Mouse (Mus musculus) heart, embryonic 15.5 days (tissue): ENCODE measurements around the gene Timm23. TPM values are rescaled to one million over a fixed set of nuclear protein-coding genes. Genes with fewer than 3 reads are reported as not detected.
"Not testable (repeated sequence)": the region's sequence is repeated elsewhere in the genome, so short reads cannot be mapped to it uniquely, and the experiment has no call there.

Source experiments
- ATAC-seq: fragments of 200-750 bp; cut with Nextera tagmentation; replicated peaks from 2 replicates; pipeline ENCODE4 v1.8.0; 2017; ENCODE audit warnings: low read depth, moderate TSS enrichment; ENCODE audit not compliant: insufficient number of reproducible peaks, insufficient read depth, low FRiP score
- H3K27ac ChIP-seq: fragments of 300-500 bp; sonication (generic); 2 replicates; pipeline ENCODE4 v1.5.1; 2015; ENCODE audit warnings: mild to moderate bottlenecking, inconsistent platforms
- H3K27me3 ChIP-seq: fragments of 300-500 bp; sonication (generic); 2 replicates; pipeline ENCODE4 v1.6.1; 2015; ENCODE audit warnings: inconsistent platforms
- H3K36me3 ChIP-seq: fragments of 300-500 bp; sonication (generic); 2 replicates; pipeline ENCODE4 v1.6.1; 2015; ENCODE audit warnings: mild to moderate bottlenecking, inconsistent platforms
- H3K4me1 ChIP-seq: fragments of 300-500 bp; sonication (generic); replicated peaks from 2 replicates; pipeline ENCODE4 v1.6.1; 2015; ENCODE audit warnings: inconsistent platforms
- H3K4me2 ChIP-seq: fragments of 300-500 bp; sonication (generic); 2 replicates; pipeline ENCODE4 v1.6.1; 2015; ENCODE audit warnings: inconsistent platforms, mild to moderate bottlenecking, moderate library complexity
- H3K4me3 ChIP-seq: fragments of 300-500 bp; sonication (generic); 2 replicates; pipeline ENCODE4 v1.5.1; 2015; ENCODE audit warnings: mild to moderate bottlenecking, inconsistent platforms
- H3K9ac ChIP-seq: fragments of 300-500 bp; sonication (generic); 2 replicates; pipeline ENCODE4 v1.6.1; 2015; ENCODE audit warnings: mild to moderate bottlenecking, inconsistent platforms
- H3K9me3 ChIP-seq: fragments of 300-500 bp; sonication (generic); replicated peaks from 2 replicates; pipeline ENCODE4 v1.6.1; 2016; ENCODE audit warnings: inconsistent platforms
- WGBS: fragments of 180-500 bp; shearing (Covaris S2); methylation state at CpG from one replicate; pipeline ENCODE4 v1.1.7; 2015; ENCODE audit warnings: mixed read lengths; 5-methylcytosine and 5-hydroxymethylcytosine counted together
- polyA plus RNA-seq: library from polyadenylated mRNA; unstranded; fragments of >200 nt; fragmentation: Nextera tagmentation; extraction: Ambion mirVana; gene quantifications from 2 replicates; pipeline ENCODE4 v1.2.1, GENCODE M21; 2015

Timm23 gene
- polyA plus RNA-seq, 1 experiment from 2014 or later, result 312 TPM

GRCm38 (mm10) chr14:32183846-32184245, 17.9 kb downstream of the Timm23 start:
- 93% methylated on average over 4 of the region's 4 CpGs for WGBS
- H3K27me3 ChIP-seq, result no peaks in the 10 kb centered on the region
- no peak overlapping the region for H3K27ac ChIP-seq
- H3K9ac ChIP-seq, result no peak overlapping the region
- no peak overlapping the region for H3K4me3 ChIP-seq
- H3K4me2 ChIP-seq, result no peak overlapping the region
- H3K36me3 ChIP-seq, result peaks cover 81% of the 10 kb centered on the region
- ATAC-seq, result no peak
- no peaks in the 10 kb centered on the region for H3K9me3 ChIP-seq
- H3K4me1 ChIP-seq, result 0 out of 2 replicates have a peak, but pooled peaks cover 2% of the 10 kb centered on the region

GRCm38 (mm10) chr14:32180861-32181260, 20.8 kb downstream of the Timm23 start:
- no peaks in the 10 kb centered on the region for H3K9me3 ChIP-seq
- no peak overlapping the region for H3K4me3 ChIP-seq
- 0 out of 2 replicates have a peak, but pooled peaks cover 2% of the 10 kb centered on the region for H3K4me1 ChIP-seq
- ATAC-seq, result no peak
- no peak overlapping the region for H3K27ac ChIP-seq
- WGBS, result 84% methylated on average over 6 of the region's 6 CpGs
- H3K4me2 ChIP-seq, result no peak overlapping the region
- no peaks in the 10 kb centered on the region for H3K27me3 ChIP-seq
- no peak overlapping the region for H3K9ac ChIP-seq
- H3K36me3 ChIP-seq, result peaks cover 57% of the 10 kb centered on the region

GRCm38 (mm10) chr14:32179393-32180195, 22.1 kb downstream of the Timm23 start:
- Histone ChIP-seq H3K36me3 (peaks cover 50% of the 10 kb centered on the region), H3K4me2 (no peak overlapping the region), H3K4me1 (0 out of 2 replicates have a peak, but pooled peaks cover 2% of the 10 kb centered on the region), H3K27me3 (no peaks in the 10 kb centered on the region), H3K9ac (no peak overlapping the region), H3K27ac (no peak overlapping the region), H3K9me3 (no peaks in the 10 kb centered on the region), H3K4me3 (no peak overlapping the region)
- ATAC-seq, result no peak
- WGBS, result 78% methylated on average over 10 of the region's 10 CpGs

GRCm38 (mm10) chr14:32176590-32176989, 25.1 kb downstream of the Timm23 start:
- not testable (repeated sequence) for H3K4me2 ChIP-seq, H3K4me1 ChIP-seq, H3K4me3 ChIP-seq, H3K9ac ChIP-seq, H3K27ac ChIP-seq, H3K9me3 ChIP-seq, ATAC-seq, H3K27me3 ChIP-seq
- WGBS, result 81% methylated on average over 5 of the region's 5 CpGs
- H3K36me3 ChIP-seq, result peaks cover 43% of the 10 kb centered on the region

GRCm38 (mm10) chr14:32175310-32175709, 26.4 kb downstream of the Timm23 start:
- H3K4me1 ChIP-seq, result 0 out of 2 replicates have a peak, but pooled peaks cover 2% of the 10 kb centered on the region
- no peaks in the 10 kb centered on the region for H3K9me3 ChIP-seq
- no peak overlapping the region for H3K9ac ChIP-seq
- no peaks in the 10 kb centered on the region for H3K27me3 ChIP-seq
- H3K4me2 ChIP-seq, result no peak overlapping the region
- H3K36me3 ChIP-seq, result peaks cover 36% of the 10 kb centered on the region
- no peak overlapping the region for H3K4me3 ChIP-seq
- ATAC-seq, result no peak
- no peak overlapping the region for H3K27ac ChIP-seq
- 81% methylated on average over 2 of the region's 2 CpGs for WGBS

GRCm38 (mm10) chr14:32170137-32170536, 31.6 kb downstream of the Timm23 start:
- H3K36me3 ChIP-seq, result peaks cover 22% of the 10 kb centered on the region
- no peaks in the 10 kb centered on the region for H3K9me3 ChIP-seq
- H3K4me3 ChIP-seq, result no peak overlapping the region
- no peaks in the 10 kb centered on the region for H3K27me3 ChIP-seq
- no peak overlapping the region for H3K9ac ChIP-seq
- no peak overlapping the region for H3K4me2 ChIP-seq
- H3K27ac ChIP-seq, result no peak overlapping the region
- ATAC-seq, result no peak
- WGBS, result 72% methylated on average over 4 of the region's 4 CpGs
- H3K4me1 ChIP-seq, result peaks cover 27% of the 10 kb centered on the region

- ATAC-seq, result no peak
- H3K4me1 ChIP-seq, result peaks cover 40% of the 10 kb centered on the region
- peak overlapping the region; percentile 6; the same call in 1 of the 2 replicates for H3K27ac ChIP-seq
- peaks cover 13% of the 10 kb centered on the region for H3K36me3 ChIP-seq
- H3K4me3 ChIP-seq, result no peak overlapping the region
- 68% methylated on average over 3 of the region's 3 CpGs for WGBS
- no peaks in the 10 kb centered on the region for H3K9me3 ChIP-seq
- H3K4me2 ChIP-seq, result no peak overlapping the region
- H3K9ac ChIP-seq, result no peak overlapping the region
- H3K27me3 ChIP-seq, result no peaks in the 10 kb centered on the region
These were observed 33.0 kb downstream of the Timm23 start for GRCm38 (mm10) chr14:32168653-32169231.

GRCm38 (mm10) chr14:32167326-32167725, 34.4 kb downstream of the Timm23 start:
- H3K4me3 ChIP-seq, result peak overlapping the region; percentile 8; the same call in 1 of the 2 replicates
- peaks cover 3% of the 10 kb centered on the region; the same call in 1 of the 2 replicates for H3K36me3 ChIP-seq
- H3K27me3 ChIP-seq, result no peaks in the 10 kb centered on the region
- no peak overlapping the region; the same call in 1 of the 2 replicates for H3K4me2 ChIP-seq
- no peaks in the 10 kb centered on the region for H3K9me3 ChIP-seq
- WGBS, result 83% methylated on average over 5 of the region's 5 CpGs
- no peak overlapping the region for H3K9ac ChIP-seq
- no peak overlapping the region for H3K27ac ChIP-seq
- H3K4me1 ChIP-seq, result peaks cover 42% of the 10 kb centered on the region
- ATAC-seq, result no peak

- no peaks in the 10 kb centered on the region for H3K9me3 ChIP-seq
- 0 out of 2 replicates have a peak overlapping the region, but pooled peaks have one; percentile 7 for H3K9ac ChIP-seq
- H3K4me3 ChIP-seq, result 0 out of 2 replicates have a peak overlapping the region, but pooled peaks have one; percentile 60
- peaks cover 3% of the 10 kb centered on the region; the same call in 1 of the 2 replicates for H3K36me3 ChIP-seq
- H3K27ac ChIP-seq, result no peak overlapping the region
- no peaks in the 10 kb centered on the region for H3K27me3 ChIP-seq
- no peak for ATAC-seq
- peaks cover 43% of the 10 kb centered on the region for H3K4me1 ChIP-seq
- 57% methylated on average over 1 of the region's 1 CpGs for WGBS
- peak overlapping the region; percentile 91 for H3K4me2 ChIP-seq
These were observed 34.9 kb downstream of the Timm23 start for GRCm38 (mm10) chr14:32166840-32167239.

- 0 out of 2 replicates have a peak overlapping the region, but pooled peaks have one; percentile 7 for H3K9ac ChIP-seq
- H3K4me1 ChIP-seq, result peaks cover 50% of the 10 kb centered on the region
These were observed 35.6 kb downstream of the Timm23 start for GRCm38 (mm10) chr14:32166062-32166441.

GRCm38 (mm10) chr14:32165278-32166061, 36.2 kb downstream of the Timm23 start:
- Histone ChIP-seq H3K9me3 (no peaks in the 10 kb centered on the region), H3K4me1 (peaks cover 56% of the 10 kb centered on the region), H3K9ac (peak overlapping the region; percentile 53), H3K4me2 (peak overlapping the region; percentile 91), H3K4me3 (peak overlapping the region; percentile 60), H3K36me3 (no peaks in the 10 kb centered on the region), H3K27me3 (no peaks in the 10 kb centered on the region), H3K27ac (peak overlapping the region; percentile 80)
- ATAC-seq, result peak; percentile 88
- under 1% methylated on average over 42 of the region's 42 CpGs for WGBS

More at GRCm38 (mm10) chr14:32166062-32166441, 35.6 kb downstream of the Timm23 start:
- ATAC-seq, result no peak
- H3K4me3 ChIP-seq, result peak overlapping the region; percentile 60
- peaks cover 3% of the 10 kb centered on the region; the same call in 1 of the 2 replicates for H3K36me3 ChIP-seq
- H3K27ac ChIP-seq, result 0 out of 2 replicates have a peak overlapping the region, but pooled peaks have one; percentile 80
- no peaks in the 10 kb centered on the region for H3K27me3 ChIP-seq
- peak overlapping the region; percentile 91 for H3K4me2 ChIP-seq
- 46% methylated on average over 2 of the region's 2 CpGs for WGBS
- H3K9me3 ChIP-seq, result no peaks in the 10 kb centered on the region
